Mouse (Mus musculus): Measurements from ENCODE around the gene Spata25.

GRCm38 (mm10) chr2:164793236-164793635 is 35.1 kb downstream of the Spata25 start:
- TF ChIP-seq CTCF (IDR thresholded peaks at IDR 0.05; ENCODE audit: borderline replicate concordance, control insufficient read depth, extremely low read depth, insufficient read depth, low read length, poor library complexity) (no peak; the same call in 1 of the 2 replicates), POLR2A (IDR thresholded peaks at IDR 0.05; ENCODE audit: control insufficient read depth, extremely low read depth, insufficient read depth, low read length, poor library complexity) (no peak)
